Mouse (Mus musculus) left cerebral cortex, adult 11 months (tissue): ENCODE measurements around the gene Mybphl.
A peak's percentile ranks its signal among the peaks of the same experiment; 100 is the strongest.

Experiments
- DNase-seq: peaks from one replicate; pipeline ENCODE4 v3.0.0; 2022; ENCODE audit warnings: low spot score

Gene Mybphl

DNA sequence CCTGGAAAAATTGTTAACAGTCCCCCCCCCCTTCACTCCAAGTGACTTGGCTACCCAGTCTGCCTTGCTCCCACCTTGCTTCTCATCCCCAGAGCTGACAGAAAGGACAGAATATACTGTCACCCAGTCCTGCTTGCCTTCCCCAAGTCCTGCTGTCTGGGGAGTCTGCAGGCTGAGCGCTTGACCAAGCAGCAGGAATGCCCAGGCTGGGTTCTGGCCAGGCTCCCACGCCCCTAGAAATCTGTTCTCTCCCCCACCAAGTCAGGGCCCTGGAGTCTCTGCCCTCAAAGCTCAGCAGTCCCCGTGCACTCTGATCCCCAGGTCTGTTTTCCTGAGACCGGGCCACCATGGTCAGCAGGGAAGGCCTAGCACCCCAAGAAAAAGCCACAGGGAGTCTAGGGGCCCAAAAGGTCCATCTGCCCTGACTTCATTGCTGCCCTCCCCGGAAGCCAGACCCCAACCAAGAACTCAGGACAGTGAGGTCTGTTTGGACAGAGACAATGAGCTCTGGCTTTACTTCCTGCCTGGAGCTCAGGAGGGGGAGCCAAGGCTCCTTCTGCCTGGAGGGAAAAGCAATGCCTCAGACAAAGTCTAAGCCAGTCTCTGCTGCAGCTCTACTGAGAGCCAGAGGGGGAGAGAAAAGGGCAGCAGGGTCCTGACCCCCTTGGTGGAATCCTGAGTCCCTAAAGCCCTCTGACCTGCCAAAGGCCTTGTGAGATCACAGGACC lies 46.5 kb downstream of the Mybphl start:
- DNase-seq = no peak

DNA sequence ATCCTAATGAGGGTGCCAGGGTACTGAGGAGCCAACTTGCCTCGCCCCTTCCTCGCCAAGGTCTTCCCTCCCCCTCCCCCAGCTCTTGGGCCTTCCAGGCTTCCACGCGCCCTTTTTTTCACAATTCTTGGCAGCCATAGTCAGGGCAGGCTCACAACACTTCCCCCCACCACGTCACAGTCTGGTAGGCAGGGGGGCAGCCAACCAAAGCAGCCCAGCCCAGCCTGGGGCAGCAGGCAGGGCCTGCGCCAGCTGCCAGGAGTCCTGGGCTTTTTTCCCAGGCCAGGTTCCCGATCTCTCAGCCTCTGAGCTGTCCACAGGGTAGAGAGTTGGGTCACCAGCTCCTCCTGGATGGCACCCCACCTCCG lies 47.0 kb downstream of the Mybphl start:
- DNase-seq = no peak

GRCm38 (mm10) chr3:108413634-108414360 lies 49.1 kb downstream of the Mybphl start:
- no peak for DNase-seq

GRCm38 (mm10) chr3:108414857-108415830 lies 50.4 kb downstream of the Mybphl start, which contains the start of gene Celsr2:
Celsr2 (minus strand) TSS chr3:108415552.
- no peak for DNase-seq

DNA sequence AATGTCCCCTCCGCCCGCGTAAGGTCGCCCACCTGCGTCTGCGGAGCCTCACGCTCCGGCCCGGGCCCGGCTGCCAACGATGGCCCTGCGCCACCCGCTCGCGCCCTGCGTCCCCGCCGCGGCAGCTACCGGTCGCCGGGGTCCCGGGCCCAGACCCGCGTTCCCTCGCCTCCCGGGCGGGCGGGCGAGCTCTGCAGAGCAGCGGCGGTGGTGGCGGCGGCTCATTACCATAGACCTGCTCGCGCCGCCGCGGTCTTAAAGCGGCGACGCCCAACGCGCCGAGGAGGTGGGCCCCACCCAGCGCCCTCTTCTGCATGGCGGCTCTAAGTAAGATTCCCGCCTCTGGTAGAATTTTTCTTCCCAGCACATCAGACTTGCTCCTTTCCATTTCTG lies 51.1 kb downstream of the Mybphl start:
- DNase-seq = peak; percentile 72

DNA sequence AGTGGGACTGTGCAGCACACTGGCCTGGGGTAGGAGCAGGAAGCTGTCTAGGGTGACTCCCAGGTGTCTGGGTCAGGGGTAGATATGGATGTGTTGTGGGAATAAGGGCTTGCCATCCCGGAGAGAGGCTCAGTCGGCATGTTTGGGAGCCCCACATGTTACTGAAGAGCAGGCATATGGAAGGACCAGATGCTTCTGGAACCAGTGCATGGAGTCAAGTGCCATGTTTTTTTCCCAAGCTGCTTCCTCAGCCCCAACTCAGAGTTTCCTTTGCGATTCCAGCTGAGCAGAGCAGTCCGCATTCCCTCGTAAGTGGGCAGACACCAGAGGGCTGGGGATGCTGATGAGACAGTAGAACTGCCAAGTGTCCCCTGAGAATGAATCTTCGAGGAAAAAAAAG lies 58.3 kb downstream of the Mybphl start:
- DNase-seq = no peak

- DNase-seq = peak; percentile 62
These were observed 59.4 kb downstream of the Mybphl start for GRCm38 (mm10) chr3:108423844-108424801.

DNA sequence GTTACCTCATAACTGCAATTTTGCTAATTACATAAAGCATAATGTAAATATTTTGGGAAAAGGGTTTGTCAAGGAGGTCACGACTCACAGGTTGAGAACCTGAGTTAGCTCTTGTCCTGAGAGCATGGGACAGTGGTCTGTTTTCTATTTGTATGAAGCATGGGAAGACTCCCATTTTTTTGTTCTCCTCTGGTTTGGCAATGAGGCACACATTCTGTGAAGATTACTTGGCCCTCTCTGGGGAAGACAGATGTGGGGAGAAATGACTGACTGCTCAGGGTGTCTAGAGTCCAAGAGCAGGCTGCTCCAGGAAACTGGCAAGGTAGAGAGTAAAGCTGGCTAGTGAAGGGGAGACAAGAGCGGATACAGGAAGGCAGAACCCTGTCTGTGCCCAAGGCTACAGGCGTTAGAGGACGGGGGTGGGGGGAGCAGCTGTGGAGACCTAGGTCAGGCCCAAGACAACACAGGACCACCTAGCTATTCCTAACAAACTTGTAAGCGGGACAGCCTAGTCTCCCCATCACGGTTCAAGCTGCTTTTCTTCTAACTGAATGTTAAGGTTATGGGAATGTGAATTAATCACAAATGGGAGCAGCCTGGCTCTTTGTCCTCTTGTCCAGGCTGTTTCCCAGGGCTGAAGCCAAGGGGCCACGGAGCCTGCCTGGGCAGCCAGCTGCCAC lies 60.4 kb downstream of the Mybphl start:
- no peak for DNase-seq

DNA sequence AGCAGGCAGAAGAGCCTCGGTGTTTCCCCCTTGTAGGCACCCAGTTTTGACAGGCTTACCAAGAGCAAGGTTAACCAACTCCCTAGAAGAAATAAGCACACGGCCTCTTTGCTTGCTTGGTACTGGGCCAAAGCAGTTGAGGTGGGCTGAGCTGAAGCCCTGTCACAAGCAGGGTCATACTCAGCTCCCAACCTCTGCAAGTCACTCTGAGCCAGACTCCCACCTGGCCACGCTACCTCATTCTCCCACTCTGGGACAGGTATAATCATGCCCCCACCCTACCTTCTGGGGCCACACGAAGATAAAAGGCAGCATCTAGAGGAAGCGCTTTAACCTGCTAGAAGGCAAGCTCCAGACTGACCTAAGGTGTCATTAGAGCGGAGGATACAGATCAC lies 60.9 kb downstream of the Mybphl start:
- DNase-seq = no peak
